Mouse (Mus musculus) stomach, embryonic 16.5 days (tissue): ENCODE measurements around the gene Ccs. TPM values are rescaled to one million over a fixed set of nuclear protein-coding genes. Genes with fewer than 3 reads are reported as not detected.

Experiments
- ATAC-seq: fragments of 200-750 bp; cut with Nextera tagmentation; 2 replicates; pipeline ENCODE4 v1.8.0; 2017; ENCODE audit warnings: moderate number of reproducible peaks, moderate TSS enrichment; ENCODE audit not compliant: insufficient read depth, low FRiP score
- H3K27ac ChIP-seq: fragments of 300-500 bp; sonication (generic); 2 replicates; pipeline ENCODE4 v1.5.1; 2014; ENCODE audit warnings: low read length
- H3K27me3 ChIP-seq: fragments of 300-500 bp; sonication (generic); 2 replicates; pipeline ENCODE4 v1.6.1; 2014; ENCODE audit warnings: low read length, control low read depth, mixed read lengths; ENCODE audit not compliant: control insufficient read depth, insufficient read depth
- H3K36me3 ChIP-seq: fragments of 300-500 bp; sonication (generic); 2 replicates; pipeline ENCODE4 v1.6.1; 2014; ENCODE audit warnings: low read length; ENCODE audit not compliant: control insufficient read depth, insufficient read depth
- H3K4me1 ChIP-seq: fragments of 300-500 bp; sonication (generic); 2 replicates; pipeline ENCODE4 v1.6.1; 2014; ENCODE audit warnings: low read length, control low read depth, mixed read lengths; ENCODE audit not compliant: control insufficient read depth, insufficient read depth
- H3K4me2 ChIP-seq: fragments of 300-500 bp; sonication (generic); 2 replicates; pipeline ENCODE4 v1.6.1; 2014; ENCODE audit warnings: low read depth, low read length, mixed read lengths
- H3K4me3 ChIP-seq: fragments of 300-500 bp; sonication (generic); replicated peaks from 2 replicates; pipeline ENCODE4 v1.5.1; 2014; ENCODE audit warnings: mild to moderate bottlenecking, low read length
- H3K9ac ChIP-seq: fragments of 300-500 bp; sonication (generic); 2 replicates; pipeline ENCODE4 v1.6.1; 2014; ENCODE audit warnings: low read length
- H3K9me3 ChIP-seq: fragments of 300-500 bp; sonication (generic); replicated peaks from 2 replicates; pipeline ENCODE4 v1.6.1; 2016; ENCODE audit warnings: low read length, control low read depth; ENCODE audit not compliant: control insufficient read depth
- WGBS: fragments of 180-500 bp; shearing (Covaris S2); extraction: QIAGEN DNeasy Blood & Tissue Kit; methylation state at CpG from one replicate; pipeline ENCODE4 v1.1.7; 2014; 5-methylcytosine and 5-hydroxymethylcytosine counted together
- polyA plus RNA-seq: library from polyadenylated mRNA; unstranded; fragments of >200 nt; fragmentation: Nextera tagmentation; extraction: Ambion mirVana; gene quantifications from 2 replicates; pipeline ENCODE4 v1.2.1, GENCODE M21; 2015

Gene Ccs
- polyA plus RNA-seq, 1 experiment from 2014 or later, result 60.3 TPM

- peaks cover 6% of the 10 kb centered on the region for H3K4me1 ChIP-seq
- no peak overlapping the region for H3K9ac ChIP-seq
- no peak overlapping the region for H3K4me2 ChIP-seq
- 89% methylated on average over 5 of the region's 5 CpGs for WGBS
- H3K27ac ChIP-seq, result no peak overlapping the region
- H3K4me3 ChIP-seq, result no peak overlapping the region
- peaks cover 26% of the 10 kb centered on the region for H3K36me3 ChIP-seq
- no peaks in the 10 kb centered on the region for H3K27me3 ChIP-seq
- H3K9me3 ChIP-seq, result no peaks in the 10 kb centered on the region
- no peak for ATAC-seq
Observed at GRCm38 (mm10) chr19:4799083-4799482, 40.0 kb downstream of the Ccs start.

- peaks cover 21% of the 10 kb centered on the region for H3K36me3 ChIP-seq
- 92% methylated on average over 2 of the region's 2 CpGs for WGBS
- H3K27me3 ChIP-seq, result no peaks in the 10 kb centered on the region
- ATAC-seq, result no peak
- no peak overlapping the region for H3K4me2 ChIP-seq
- no peaks in the 10 kb centered on the region for H3K9me3 ChIP-seq
- H3K4me1 ChIP-seq, result peaks cover 8% of the 10 kb centered on the region
- no peak overlapping the region for H3K4me3 ChIP-seq
- no peak overlapping the region for H3K27ac ChIP-seq
- no peak overlapping the region for H3K9ac ChIP-seq
Observed at GRCm38 (mm10) chr19:4797846-4798245, 41.3 kb downstream of the Ccs start.

GRCm38 (mm10) chr19:4795929-4796328 is 43.2 kb downstream of the Ccs start:
- ATAC-seq, result no peak
- H3K27me3 ChIP-seq, result no peaks in the 10 kb centered on the region
- H3K9ac ChIP-seq, result no peak overlapping the region
- H3K27ac ChIP-seq, result no peak overlapping the region
- H3K4me2 ChIP-seq, result no peak overlapping the region
- H3K4me1 ChIP-seq, result peaks cover 19% of the 10 kb centered on the region
- no peaks in the 10 kb centered on the region for H3K9me3 ChIP-seq
- no peak overlapping the region for H3K4me3 ChIP-seq
- 67% methylated on average over 1 of the region's 1 CpGs for WGBS
- peaks cover 22% of the 10 kb centered on the region for H3K36me3 ChIP-seq

- H3K4me3 ChIP-seq, result peak within 1 kb of the TSS; percentile 66
- ATAC-seq, result peak; percentile 99
- H3K27me3 ChIP-seq, result no peaks in the 10 kb centered on the region
- H3K36me3 ChIP-seq, result peaks cover 13% of the 10 kb centered on the region; the same call in 1 of the 2 replicates
- peak within 1 kb of the TSS; percentile 75 for H3K9ac ChIP-seq
- H3K9me3 ChIP-seq, result no peaks in the 10 kb centered on the region
- H3K27ac ChIP-seq, result peak within 1 kb of the TSS; percentile 83
- peak within 1 kb of the TSS; percentile 73 for H3K4me2 ChIP-seq
- WGBS, result under 1% methylated on average over 31 of the region's 31 CpGs
- peaks cover 27% of the 10 kb centered on the region for H3K4me1 ChIP-seq
Observed at GRCm38 (mm10) chr19:4793831-4794422, 45.2 kb downstream of the Ccs start, which contains the start of gene Rbm4. TSS of gene Rbm4 (minus strand) at chr19:4793901.

GRCm38 (mm10) chr19:4793281-4793830 is 45.8 kb downstream of the Ccs start:
- H3K27ac ChIP-seq, result peak overlapping the region; percentile 83
- H3K4me2 ChIP-seq, result peak overlapping the region; percentile 73
- peaks cover 27% of the 10 kb centered on the region for H3K4me1 ChIP-seq
- no peaks in the 10 kb centered on the region for H3K27me3 ChIP-seq
- H3K9me3 ChIP-seq, result no peaks in the 10 kb centered on the region
- peak overlapping the region; percentile 75 for H3K9ac ChIP-seq
- under 1% methylated on average over 16 of the region's 16 CpGs for WGBS
- peak overlapping the region; percentile 66 for H3K4me3 ChIP-seq
- ATAC-seq, result peak; percentile 52; the same call in 1 of the 2 replicates
- H3K36me3 ChIP-seq, result peaks cover 13% of the 10 kb centered on the region; the same call in 1 of the 2 replicates

- 90% methylated on average over 2 of the region's 2 CpGs for WGBS
- Histone ChIP-seq H3K4me1 (peaks cover 17% of the 10 kb centered on the region), H3K36me3 (peaks cover 37% of the 10 kb centered on the region), H3K9ac (no peak overlapping the region), H3K9me3 (no peaks in the 10 kb centered on the region), H3K27me3 (no peaks in the 10 kb centered on the region), H3K4me2 (no peak overlapping the region), H3K27ac (no peak overlapping the region), H3K4me3 (no peak overlapping the region)
- no peak for ATAC-seq
Observed at GRCm38 (mm10) chr19:4786313-4786712, 52.8 kb downstream of the Ccs start.

- Histone ChIP-seq H3K4me3 (no peak overlapping the region), H3K4me2 (no peak overlapping the region), H3K27ac (no peak overlapping the region), H3K36me3 (peaks cover 30% of the 10 kb centered on the region), H3K4me1 (peaks cover 8% of the 10 kb centered on the region), H3K9me3 (no peaks in the 10 kb centered on the region), H3K9ac (no peak overlapping the region), H3K27me3 (no peaks in the 10 kb centered on the region)
- WGBS, result 87% methylated on average over 7 of the region's 7 CpGs
- ATAC-seq, result no peak
Observed at GRCm38 (mm10) chr19:4785206-4785605, 53.9 kb downstream of the Ccs start.

- no peak overlapping the region for H3K27ac ChIP-seq
- no peak for ATAC-seq
- no peak overlapping the region for H3K4me3 ChIP-seq
- no peak overlapping the region for H3K9ac ChIP-seq
- H3K36me3 ChIP-seq, result peaks cover 31% of the 10 kb centered on the region; the same call in 1 of the 2 replicates
- no peaks in the 10 kb centered on the region for H3K27me3 ChIP-seq
- no peak overlapping the region for H3K4me2 ChIP-seq
- no peaks in the 10 kb centered on the region for H3K9me3 ChIP-seq
- H3K4me1 ChIP-seq, result peaks cover 5% of the 10 kb centered on the region
- WGBS, result 84% methylated on average over 2 of the region's 2 CpGs
Observed at GRCm38 (mm10) chr19:4782891-4783290, 56.2 kb downstream of the Ccs start.
